Mouse (Mus musculus) gastrocnemius, postnatal 4 days (tissue): ENCODE data around the gene Crhr2. TPM values are rescaled to one million over a fixed set of nuclear protein-coding genes. Genes with fewer than 3 reads are reported as not detected.

Source experiments
- DNase-seq, 2 experiments: peaks; one replicate each; pipeline ENCODE4 v3.0.0; 2021 to 2022; ENCODE audit warnings: low spot score in 2 of 2, mixed read lengths in 2 of 2
- total RNA-seq, 2 experiments: library from RNA; stranded (reverse); gene quantifications; 2 replicates each; pipeline ENCODE4 v1.2.3; 2021

Crhr2 gene
- total RNA-seq, 2 experiments from 2014 or later = 3.5 to 4.1 TPM

- DNase-seq = no peak
These were observed 6.2 kb downstream of the Crhr2 start for GRCm38 (mm10) chr6:55126576-55126975.

GRCm38 (mm10) chr6:55123056-55123455, 9.8 kb downstream of the Crhr2 start:
- no peak for DNase-seq

GRCm38 (mm10) chr6:55117325-55118109, 15.3 kb downstream of the Crhr2 start:
- DNase-seq = no peak

GRCm38 (mm10) chr6:55108358-55108757, 24.5 kb downstream of the Crhr2 start:
- peak in 1 of 2 experiments; percentile 53 for DNase-seq

DNA sequence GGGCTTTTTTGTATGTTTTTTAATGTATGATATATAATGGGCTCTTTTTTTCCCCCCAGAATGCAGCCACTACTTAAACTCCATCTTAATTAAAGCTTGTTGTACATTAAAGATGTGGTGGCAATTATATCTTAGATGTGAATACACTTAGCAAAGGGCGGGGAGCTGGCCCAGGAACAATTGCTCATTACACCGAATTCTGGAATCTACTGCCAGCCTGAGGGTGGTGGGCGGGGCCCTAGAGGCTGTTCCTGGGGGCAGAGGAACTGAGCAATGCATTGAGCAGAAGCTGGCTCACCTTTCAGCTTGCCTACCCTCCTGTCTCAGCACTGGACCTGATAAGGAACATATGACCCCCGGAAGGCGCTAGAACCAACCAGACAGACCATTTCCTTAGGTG, 34.2 kb downstream of the Crhr2 start:
- DNase-seq = no peak

DNA sequence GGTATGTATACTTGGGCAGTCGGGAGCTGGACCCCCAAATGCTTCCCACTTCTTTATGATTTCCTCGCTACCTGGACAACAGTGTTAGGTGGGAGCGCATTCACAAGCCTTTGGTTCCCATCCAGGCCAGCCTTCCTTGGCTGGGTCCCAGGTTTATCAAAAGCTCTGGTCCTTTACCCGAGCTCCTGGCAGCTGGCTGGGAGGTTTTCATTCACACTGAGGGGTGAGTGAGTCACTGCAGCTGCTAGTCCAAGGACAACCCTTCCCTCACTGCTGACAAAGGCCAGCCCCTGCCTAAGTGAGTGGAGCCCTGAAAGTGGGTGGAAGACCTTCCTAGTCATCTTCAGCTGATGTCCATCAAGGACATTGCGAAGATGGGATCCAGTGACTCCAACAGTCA, 34.8 kb downstream of the Crhr2 start:
- no peak for DNase-seq

- no peak for DNase-seq
These were observed 39.2 kb downstream of the Crhr2 start for GRCm38 (mm10) chr6:55093431-55094146.

- no peak for DNase-seq
These were observed 41.4 kb downstream of the Crhr2 start for GRCm38 (mm10) chr6:55091396-55091795.

- no peak for DNase-seq
These were observed 42.2 kb downstream of the Crhr2 start for GRCm38 (mm10) chr6:55090639-55091038.

DNA sequence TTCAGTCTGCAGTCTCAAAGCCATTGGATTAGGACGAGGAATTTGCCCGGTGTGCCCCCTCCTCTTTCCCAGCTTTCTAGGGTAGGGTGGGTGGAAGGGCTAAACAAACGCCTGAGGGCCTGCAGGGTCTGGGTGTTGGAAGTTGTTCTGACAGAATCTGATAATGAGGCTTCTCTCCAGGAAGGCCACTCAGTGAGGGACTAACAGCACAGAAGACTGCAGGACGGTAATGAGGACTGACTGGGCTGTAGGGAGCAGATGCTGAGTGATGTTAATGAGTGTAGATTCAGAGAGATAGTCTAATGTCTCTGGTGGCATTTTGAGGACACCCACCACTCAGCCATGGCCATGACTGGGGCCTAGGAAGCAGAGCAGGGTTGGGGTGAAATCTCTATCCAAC, 45.5 kb downstream of the Crhr2 start:
- DNase-seq = no peak

DNA sequence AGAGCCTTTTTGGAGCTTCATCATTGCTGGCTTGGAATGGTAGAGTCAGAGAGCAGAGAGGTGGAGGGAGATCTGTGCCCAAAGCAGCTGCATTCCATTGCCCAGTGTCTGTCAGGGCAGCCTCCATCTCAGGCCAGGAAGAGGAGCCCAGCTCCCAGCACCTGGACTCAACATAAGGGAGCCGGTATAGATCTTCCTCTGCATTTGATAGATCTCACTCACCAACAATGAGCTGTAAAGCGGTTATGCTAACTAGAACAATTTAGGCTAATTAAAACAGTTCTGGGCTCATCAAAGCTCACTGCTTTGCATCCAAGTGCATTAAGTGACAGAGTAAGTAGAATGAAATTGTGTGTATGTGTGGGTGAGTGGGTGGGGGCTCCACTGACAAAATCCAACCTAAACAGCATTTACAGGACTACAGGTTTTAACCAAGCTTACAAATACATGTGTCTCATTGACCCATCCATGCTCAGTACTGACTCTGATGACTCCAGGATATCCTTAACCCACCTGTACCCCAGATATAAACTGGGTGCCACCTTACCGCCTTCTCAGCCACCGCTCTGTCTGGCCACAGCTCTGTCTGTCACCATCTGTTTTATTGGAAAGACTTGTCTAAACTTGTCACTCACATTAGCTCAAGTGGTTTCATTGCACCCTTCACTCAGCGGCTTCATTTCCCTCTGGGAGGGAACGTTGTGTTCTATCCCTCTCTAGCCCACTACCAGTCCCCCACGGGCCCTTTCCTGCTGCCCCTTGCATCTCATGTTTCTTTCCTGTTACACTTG, 50.4 kb downstream of the Crhr2 start:
- DNase-seq = no peak

DNA sequence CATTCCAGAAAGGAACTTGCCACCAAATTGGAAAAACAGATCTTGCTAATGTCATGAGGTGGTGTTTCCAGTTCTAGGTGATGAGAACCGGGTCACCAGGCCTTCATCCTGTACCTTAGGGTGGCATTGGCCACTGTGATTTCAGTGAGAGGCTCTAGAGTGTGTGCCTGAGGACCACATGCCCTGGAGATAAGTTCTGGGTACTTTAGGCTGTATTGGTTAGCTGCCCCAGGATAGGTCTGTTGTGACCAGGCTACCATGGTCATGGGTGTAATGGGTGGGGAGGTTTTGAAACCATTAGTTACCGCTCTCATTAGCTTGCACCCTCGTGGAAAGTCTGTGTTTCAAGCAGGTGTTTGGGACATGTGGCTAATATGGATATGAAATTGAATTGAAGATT, 51.4 kb downstream of the Crhr2 start:
- no peak for DNase-seq

DNA sequence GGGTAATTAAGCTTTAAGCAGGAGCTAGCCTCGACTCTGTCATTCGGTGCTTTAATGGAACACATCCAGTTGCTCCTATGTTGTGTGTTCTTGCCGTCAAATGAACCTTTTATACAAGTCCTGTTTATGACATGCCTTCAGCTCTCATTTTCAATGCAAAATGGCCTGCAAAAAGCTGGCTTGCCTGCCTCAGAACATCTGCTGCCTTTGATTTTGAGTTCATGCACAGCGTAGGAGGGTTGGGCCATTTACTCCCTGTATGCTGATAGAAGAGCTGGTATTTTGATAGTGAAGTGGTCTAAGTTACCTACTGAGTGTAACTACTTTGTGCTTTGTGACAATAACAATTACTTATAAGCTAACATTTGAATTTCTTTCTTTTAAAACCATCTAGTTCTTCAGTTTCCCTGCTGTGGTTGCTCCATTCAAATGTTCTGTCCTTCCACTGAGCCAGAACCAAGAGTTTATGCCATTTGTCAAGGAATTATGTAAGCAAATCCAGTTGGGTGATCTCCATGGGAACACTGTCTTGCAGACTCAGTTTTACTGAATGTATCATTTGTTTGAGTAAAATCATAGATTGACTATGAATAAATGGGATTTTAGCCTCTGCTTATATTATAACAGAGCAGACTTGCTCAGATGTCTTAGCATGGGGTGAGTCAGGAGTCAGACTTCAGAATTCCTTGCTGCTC, 56.1 kb downstream of the Crhr2 start:
- no peak for DNase-seq

- DNase-seq = no peak
These were observed 66.9 kb downstream of the Crhr2 start for GRCm38 (mm10) chr6:55065903-55066302.

- no peak for DNase-seq
These were observed 68.4 kb downstream of the Crhr2 start for GRCm38 (mm10) chr6:55064477-55064827.

GRCm38 (mm10) chr6:55063793-55064476, 68.9 kb downstream of the Crhr2 start:
- no peak for DNase-seq

GRCm38 (mm10) chr6:55062200-55062599, 70.6 kb downstream of the Crhr2 start:
- DNase-seq = no peak

DNA sequence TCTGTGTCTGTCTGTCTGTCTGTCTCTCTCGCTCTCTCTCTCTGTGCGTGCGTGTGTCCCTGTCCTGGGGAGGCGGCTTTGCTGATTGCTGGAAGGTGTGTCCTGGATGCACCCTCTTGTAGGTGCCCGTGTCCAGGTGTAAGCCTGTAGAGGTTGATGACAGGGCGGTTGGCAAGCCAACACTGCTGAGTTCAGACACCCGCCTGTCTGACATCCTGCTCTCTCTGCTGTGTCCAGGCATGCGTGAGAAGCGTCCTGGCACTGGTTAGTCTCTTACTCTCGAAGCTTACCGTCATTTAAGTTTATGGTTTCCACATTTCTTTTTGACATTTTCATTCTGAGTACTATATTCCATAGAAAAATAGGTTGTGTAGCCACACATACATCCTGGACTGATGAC, 71.5 kb downstream of the Crhr2 start:
- no peak for DNase-seq

DNA sequence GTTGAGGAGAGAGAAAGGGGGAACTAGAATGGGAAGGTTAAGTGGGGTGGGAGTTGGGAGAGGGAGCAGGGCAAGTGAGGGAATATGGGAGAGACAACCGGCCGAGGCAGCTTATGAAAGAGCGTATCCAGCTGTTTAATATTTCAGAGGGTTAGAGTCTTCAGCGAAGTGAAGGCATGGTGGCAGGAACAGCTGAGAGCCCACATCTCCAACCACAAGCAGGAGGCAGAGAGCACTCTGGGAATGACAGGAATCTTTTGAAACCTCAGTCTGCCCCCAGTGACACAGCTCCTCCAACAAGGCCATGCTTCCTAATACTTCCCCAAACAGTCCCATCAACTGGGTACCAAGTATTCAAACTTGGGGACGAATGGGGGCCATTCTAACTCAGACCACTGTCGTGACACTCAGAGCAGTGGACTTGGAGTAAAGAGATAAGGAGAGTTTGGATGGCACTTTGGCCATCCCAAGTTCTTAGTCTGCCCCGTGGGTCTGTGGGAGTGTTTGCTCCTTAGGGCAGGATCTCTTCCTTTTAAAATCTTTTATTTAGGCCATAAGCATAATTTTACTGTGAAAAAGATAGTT, 72.5 kb downstream of the Crhr2 start:
- no peak for DNase-seq

GRCm38 (mm10) chr6:55057427-55057826, 75.4 kb downstream of the Crhr2 start:
- no peak for DNase-seq
